Mouse (Mus musculus) heart, embryonic 14.5 days (tissue): ENCODE results near the gene Rph3al. TPM values are rescaled to one million over a fixed set of nuclear protein-coding genes. Genes with fewer than 3 reads are reported as not detected.

ENCODE experiments used
- ATAC-seq: fragments of 200-750 bp; cut with Nextera tagmentation; 2 replicates; pipeline ENCODE4 v1.8.0; 2017; ENCODE audit warnings: low read depth, moderate TSS enrichment; ENCODE audit not compliant: insufficient number of reproducible peaks, insufficient read depth, low FRiP score
- H3K27ac ChIP-seq, 2 experiments: fragments of 200-500 bp in 1 of 2; fragments of 300-500 bp in 1 of 2; sonication (generic) in 1 of 2; replicated peaks in 1 of 2; 2 replicates each; pipeline ENCODE4 v1.5.1; 2012 to 2014; ENCODE audit warnings: low read depth in 2 of 2, low read length in 2 of 2, control low read depth in 1 of 2, mild to moderate bottlenecking in 1 of 2, mixed read lengths in 1 of 2; ENCODE audit not compliant: control insufficient read depth in 1 of 2, insufficient read depth in 1 of 2
- H3K27me3 ChIP-seq: fragments of 300-500 bp; sonication (generic); 2 replicates; pipeline ENCODE4 v1.6.1; 2014; ENCODE audit warnings: mild to moderate bottlenecking, low read length, control low read depth; ENCODE audit not compliant: control insufficient read depth, insufficient read depth
- H3K36me3 ChIP-seq: fragments of 300-500 bp; sonication (generic); 2 replicates; pipeline ENCODE4 v1.6.1; 2014; ENCODE audit warnings: mild to moderate bottlenecking, control low read depth, low read length, mixed read lengths; ENCODE audit not compliant: control insufficient read depth, insufficient read depth
- H3K4me1 ChIP-seq, 2 experiments: fragments of 200-500 bp in 1 of 2; fragments of 300-500 bp in 1 of 2; sonication (generic) in 1 of 2; 2 replicates each; pipeline ENCODE4 v1.6.1; 2012 to 2014; ENCODE audit warnings: low read length in 2 of 2, control low read depth in 1 of 2, mixed read lengths in 1 of 2; ENCODE audit not compliant: control insufficient read depth in 2 of 2, insufficient read depth in 2 of 2
- H3K4me2 ChIP-seq: fragments of 300-500 bp; sonication (generic); 2 replicates; pipeline ENCODE4 v1.6.1; 2014; ENCODE audit warnings: mild to moderate bottlenecking, low read length
- H3K4me3 ChIP-seq, 2 experiments: fragments of 200-500 bp in 1 of 2; fragments of 300-500 bp in 1 of 2; sonication (generic) in 1 of 2; 2 replicates each; pipeline ENCODE4 v1.5.1; 2012 to 2014; ENCODE audit warnings: low read length in 2 of 2, mild to moderate bottlenecking in 2 of 2, control low read depth in 1 of 2, low read depth in 1 of 2, moderate library complexity in 1 of 2; ENCODE audit not compliant: control insufficient read depth in 1 of 2, insufficient read depth in 1 of 2
- H3K9ac ChIP-seq: fragments of 300-500 bp; sonication (generic); 2 replicates; pipeline ENCODE4 v1.6.1; 2014; ENCODE audit warnings: mild to moderate bottlenecking, low read length
- H3K9me3 ChIP-seq: fragments of 300-500 bp; sonication (generic); 2 replicates; pipeline ENCODE4 v1.6.1; 2016; ENCODE audit warnings: low read length, control low read depth; ENCODE audit not compliant: control insufficient read depth
- WGBS: fragments of 180-500 bp; shearing (Covaris S2); extraction: QIAGEN DNeasy Blood & Tissue Kit; methylation state at CpG from one replicate; pipeline ENCODE4 v1.1.7; 2014; 5-methylcytosine and 5-hydroxymethylcytosine counted together
- polyA plus RNA-seq: library from polyadenylated mRNA; unstranded; fragments of >200 nt; fragmentation: Nextera tagmentation; extraction: Ambion mirVana; gene quantifications from 2 replicates; pipeline ENCODE4 v1.2.1, GENCODE M21; 2014

Gene Rph3al
- polyA plus RNA-seq, result 5.6 and 7.3 TPM in 2 replicates

DNA sequence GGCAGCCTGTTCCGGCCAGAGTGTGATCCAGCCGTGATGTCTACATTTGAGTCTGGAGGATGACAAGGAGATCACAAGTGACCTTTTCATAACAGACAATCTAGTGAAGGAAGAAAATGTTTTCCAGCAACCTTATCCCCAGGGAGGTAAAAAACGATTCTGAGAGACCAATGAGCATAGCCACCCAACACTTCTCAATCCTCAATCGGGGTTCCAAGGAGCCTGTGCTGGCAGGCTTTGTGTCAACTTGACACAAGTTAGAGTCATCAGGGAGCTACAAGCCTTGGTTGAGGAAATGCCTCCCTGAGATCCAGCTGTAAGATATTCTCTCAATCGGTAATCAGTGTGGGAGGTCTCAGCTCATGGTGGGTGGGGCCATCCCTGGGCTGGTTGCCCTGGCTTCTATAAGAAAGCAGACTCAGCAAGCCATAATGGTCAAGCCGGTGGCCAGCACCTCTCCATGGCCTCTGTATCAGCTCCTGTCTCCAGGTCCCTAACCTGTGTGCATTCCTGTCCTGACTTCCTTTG lies at the start of gene Rph3al:
TSS of gene Rph3al (minus strand) at position 51 of the 528 bp plus-strand sequence.
- Histone ChIP-seq H3K36me3 (no peaks in the 10 kb centered on the region), H3K4me1 (peaks cover 38 to 46% of the 10 kb centered on the region in 2 experiments)

DNA sequence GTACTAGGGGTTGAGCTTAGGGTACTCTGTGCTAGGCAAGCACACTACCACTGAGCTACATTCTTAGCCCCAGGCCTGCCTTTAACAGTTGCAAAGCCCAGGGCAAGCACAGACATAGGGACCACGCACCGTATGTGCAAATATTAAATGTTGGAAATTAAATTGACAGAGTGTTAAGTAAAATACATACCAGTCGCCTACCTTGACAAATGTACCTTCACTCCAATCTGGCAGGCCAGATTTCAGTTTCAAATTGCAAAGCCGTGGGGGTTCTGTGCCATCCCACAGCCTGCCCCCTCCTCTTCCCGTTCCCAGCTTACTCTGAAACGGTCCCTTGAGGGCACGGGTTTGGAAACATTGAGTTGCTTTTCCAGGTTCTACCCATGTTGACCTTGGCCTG lies 47.7 kb upstream of the Rph3al start:
- Histone ChIP-seq H3K36me3 (no peaks in the 10 kb centered on the region), H3K9me3 (no peaks in the 10 kb centered on the region), H3K4me2 (no peak overlapping the region), H3K9ac (no peak overlapping the region), H3K27ac (no peak overlapping the region), H3K4me1 (no peaks in the 10 kb centered on the region), H3K4me3 (no peak overlapping the region), H3K27me3 (no peaks in the 10 kb centered on the region)
- no peak for ATAC-seq
- WGBS, result 72% methylated on average over 7 of the region's 7 CpGs

More for the DNA sequence above, at the start of gene Rph3al:
- 64% methylated on average over 6 of the region's 6 CpGs for WGBS
- peak within 1 kb of the TSS; percentile 17 to 41 for H3K4me3 ChIP-seq
- ATAC-seq, result no peak
- H3K4me2 ChIP-seq, result peak within 1 kb of the TSS; percentile 56
- H3K27me3 ChIP-seq, result no peaks in the 10 kb centered on the region
- no peaks in the 10 kb centered on the region for H3K9me3 ChIP-seq
- peak within 1 kb of the TSS; percentile 59 for H3K9ac ChIP-seq
- peak within 1 kb of the TSS; percentile 83 to 92 for H3K27ac ChIP-seq

DNA sequence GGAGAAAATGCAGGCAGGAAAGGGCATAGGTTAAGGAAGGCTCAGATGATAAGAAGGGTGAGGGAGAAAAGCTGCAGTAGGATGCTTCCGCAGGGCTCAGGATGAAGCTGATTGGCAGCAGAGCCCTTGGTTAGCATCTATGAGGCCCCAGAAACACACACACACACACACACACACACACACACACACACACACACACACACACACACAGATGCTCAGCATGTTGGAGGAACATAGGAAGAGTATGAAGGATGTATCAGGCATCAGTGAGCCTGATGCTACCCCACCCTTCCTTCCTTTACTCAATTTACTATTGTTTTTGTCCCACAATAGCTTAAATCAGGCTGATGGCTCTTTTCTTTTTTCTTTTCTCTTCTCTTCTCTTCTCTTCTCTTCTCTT lies 46.4 kb upstream of the Rph3al start:
- H3K4me2 ChIP-seq, result no peak overlapping the region
- no peak overlapping the region for H3K27ac ChIP-seq
- no peaks in the 10 kb centered on the region for H3K27me3 ChIP-seq
- no peaks in the 10 kb centered on the region for H3K4me1 ChIP-seq
- H3K9ac ChIP-seq, result no peak overlapping the region
- no peak for ATAC-seq
- WGBS, result 42% methylated on average over 1 of the region's 1 CpGs
- H3K36me3 ChIP-seq, result no peaks in the 10 kb centered on the region
- H3K4me3 ChIP-seq, result no peak overlapping the region
- H3K9me3 ChIP-seq, result no peaks in the 10 kb centered on the region

DNA sequence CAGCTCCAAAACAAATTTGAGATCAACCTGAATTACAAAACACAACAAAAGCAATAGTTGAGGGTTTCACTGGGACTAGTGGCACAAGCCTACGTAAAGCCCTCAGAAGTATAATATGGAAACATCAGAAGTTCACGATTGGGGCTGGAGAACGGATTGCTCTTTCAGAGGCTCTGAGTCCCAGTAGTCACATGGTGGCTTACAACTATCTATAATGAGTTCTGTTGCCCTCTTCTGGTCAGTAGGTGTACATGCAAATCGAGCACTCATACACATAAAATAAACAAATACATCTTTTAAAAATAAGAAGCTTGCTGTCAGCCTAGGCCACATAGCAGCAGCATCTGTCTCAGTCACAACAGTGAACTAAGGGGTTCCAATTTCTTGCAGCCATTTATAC lies 45.0 kb upstream of the Rph3al start:
- Histone ChIP-seq H3K27ac (no peak overlapping the region), H3K9ac (no peak overlapping the region), H3K4me3 (no peak overlapping the region), H3K36me3 (no peaks in the 10 kb centered on the region), H3K4me1 (no peaks in the 10 kb centered on the region), H3K4me2 (no peak overlapping the region), H3K27me3 (no peaks in the 10 kb centered on the region), H3K9me3 (no peaks in the 10 kb centered on the region)
- no peak for ATAC-seq
- 76% methylated on average over 4 of the region's 4 CpGs for WGBS

DNA sequence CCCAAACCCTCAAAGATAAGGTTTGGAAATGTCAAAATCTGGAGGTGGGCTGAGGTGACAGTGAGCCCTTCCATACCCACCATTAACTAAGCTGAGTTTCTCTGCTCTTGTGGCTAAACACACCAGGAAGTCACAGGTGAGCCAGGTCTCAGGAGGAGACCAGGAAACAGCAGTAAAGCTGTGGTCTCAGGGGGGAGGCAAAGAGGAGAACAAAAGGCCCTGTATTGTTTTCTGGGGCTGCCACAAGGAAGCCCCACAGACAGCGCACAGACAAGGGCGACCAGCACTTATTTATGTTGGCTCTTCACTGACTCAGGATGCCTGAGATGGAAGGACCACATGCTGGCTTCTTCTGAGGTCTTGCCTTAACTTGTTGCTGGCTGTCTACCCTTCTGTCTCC lies 42.2 kb upstream of the Rph3al start:
- H3K4me1 ChIP-seq, result no peaks in the 10 kb centered on the region
- no peak overlapping the region for H3K4me2 ChIP-seq
- H3K27me3 ChIP-seq, result no peaks in the 10 kb centered on the region
- WGBS, result 33% methylated on average over 2 of the region's 2 CpGs
- H3K27ac ChIP-seq, result no peak overlapping the region
- no peak overlapping the region for H3K9ac ChIP-seq
- no peak overlapping the region for H3K4me3 ChIP-seq
- no peaks in the 10 kb centered on the region for H3K36me3 ChIP-seq
- no peaks in the 10 kb centered on the region for H3K9me3 ChIP-seq
- no peak for ATAC-seq

DNA sequence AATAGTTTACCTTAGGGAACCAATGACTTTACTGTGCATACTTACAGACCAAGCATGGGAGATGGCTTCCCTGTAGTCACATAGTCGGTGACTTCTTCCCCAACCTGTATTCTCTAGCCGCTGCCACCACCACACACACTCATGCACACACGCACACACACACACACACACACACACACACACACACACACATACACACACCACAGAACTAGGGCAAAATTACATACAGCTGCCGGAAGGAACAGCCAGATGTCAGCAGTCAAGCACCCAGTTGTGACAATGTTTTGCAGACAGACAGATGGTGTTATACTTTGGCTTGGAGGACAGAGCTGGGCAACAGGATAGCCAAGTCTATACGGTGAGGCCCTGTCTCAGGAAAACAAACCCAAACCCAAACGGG lies 39.8 kb upstream of the Rph3al start:
- Histone ChIP-seq H3K4me2 (no peak overlapping the region), H3K4me1 (no peaks in the 10 kb centered on the region; a peak in 1 of 4 replicates), H3K27ac (no peak overlapping the region), H3K9ac (no peak overlapping the region), H3K9me3 (peaks cover 4% of the 10 kb centered on the region; the same call in 1 of the 2 replicates), H3K36me3 (no peaks in the 10 kb centered on the region), H3K4me3 (no peak overlapping the region), H3K27me3 (no peaks in the 10 kb centered on the region)
- ATAC-seq, result no peak
- WGBS, result 75% methylated on average over 6 of the region's 6 CpGs

DNA sequence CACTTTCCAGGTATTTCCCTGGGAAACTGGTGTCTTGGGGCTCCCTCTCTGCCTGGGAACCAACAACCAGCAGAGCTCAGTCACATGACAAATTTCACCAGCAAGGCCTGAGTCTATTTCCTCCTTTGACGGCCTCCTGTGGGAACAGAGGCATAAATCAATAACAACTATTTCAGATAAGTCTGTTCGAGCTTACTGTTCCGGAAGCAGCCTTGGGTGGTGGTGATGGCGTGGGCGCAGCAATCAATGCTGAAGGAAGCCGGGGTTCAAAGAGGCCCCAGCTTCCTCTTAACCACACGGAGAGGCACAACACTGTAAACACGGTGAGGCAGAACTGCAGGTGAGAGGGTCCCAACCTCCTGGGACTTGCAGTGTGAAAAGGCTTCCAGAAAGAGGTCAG lies 38.5 kb upstream of the Rph3al start:
- Histone ChIP-seq H3K9ac (no peak overlapping the region), H3K9me3 (peaks cover 4% of the 10 kb centered on the region; the same call in 1 of the 2 replicates), H3K4me2 (no peak overlapping the region), H3K4me1 (no peaks in the 10 kb centered on the region; a peak in 1 of 4 replicates), H3K36me3 (no peaks in the 10 kb centered on the region), H3K27ac (no peak overlapping the region), H3K27me3 (no peaks in the 10 kb centered on the region), H3K4me3 (no peak overlapping the region)
- 55% methylated on average over 8 of the region's 8 CpGs for WGBS
- ATAC-seq, result no peak

DNA sequence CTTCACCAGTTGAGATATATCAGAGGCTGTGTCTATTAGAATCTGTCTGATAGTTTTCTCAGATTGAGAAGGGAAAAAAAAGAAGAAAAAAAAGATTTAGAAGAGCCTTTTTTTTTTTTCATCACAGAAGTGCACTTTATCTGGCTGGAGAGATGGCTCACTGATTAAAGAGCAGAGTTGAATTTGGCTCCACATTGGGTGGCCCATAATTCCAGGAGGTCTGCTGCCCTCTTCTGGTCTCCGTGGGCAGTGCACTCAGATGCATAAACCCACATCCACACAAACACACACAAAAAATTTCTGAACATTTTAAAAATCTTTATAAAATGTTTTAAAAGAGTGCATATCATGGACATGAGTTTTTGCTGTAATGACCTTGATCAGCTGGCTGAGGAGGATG lies 35.8 kb upstream of the Rph3al start:
- no peak for ATAC-seq
- no peaks in the 10 kb centered on the region for H3K27me3 ChIP-seq
- 91% methylated on average over 1 of the region's 1 CpGs for WGBS
- H3K9ac ChIP-seq, result no peak overlapping the region
- no peak overlapping the region for H3K4me2 ChIP-seq
- no peak overlapping the region for H3K4me3 ChIP-seq
- no peak overlapping the region for H3K27ac ChIP-seq
- peaks cover 4% of the 10 kb centered on the region; the same call in 1 of the 2 replicates for H3K9me3 ChIP-seq
- H3K4me1 ChIP-seq, result no peaks in the 10 kb centered on the region; a peak in 1 of 4 replicates
- no peaks in the 10 kb centered on the region for H3K36me3 ChIP-seq
